Mouse (Mus musculus) brain, embryonic 14.5 days (tissue): ENCODE measurements around the gene Stra8. TPM values are rescaled to one million over a fixed set of nuclear protein-coding genes. Genes with fewer than 3 reads are reported as not detected.

Experiments
- DNase-seq: peaks from one replicate; pipeline ENCODE4 v3.0.0-alpha.2; 2011; ENCODE audit warnings: low read depth
- CTCF ChIP-seq: fragments of 200-500 bp; IDR thresholded peaks from 2 replicates; pipeline ENCODE4 v1.5.1; 2012; ENCODE audit warnings: inconsistent platforms, mild to moderate bottlenecking, moderate library complexity, borderline replicate concordance; ENCODE audit not compliant: insufficient read depth, insufficient read length; ENCODE audit errors: extremely low read depth
- POLR2A ChIP-seq: fragments of 200-500 bp; IDR thresholded peaks from 2 replicates; pipeline ENCODE4 v1.6.1; 2012; ENCODE audit warnings: mild to moderate bottlenecking, inconsistent platforms, borderline replicate concordance; ENCODE audit not compliant: poor library complexity, insufficient read depth, insufficient read length, severe bottlenecking; ENCODE audit errors: extremely low read depth
- polyA plus RNA-seq: library from polyadenylated mRNA; depleted of rRNA; stranded (reverse); fragments of >200 nt; gene quantifications from 2 replicates; pipeline ENCODE4 v1.2.3, GENCODE M21; 2012

The Stra8 gene
- polyA plus RNA-seq, 1 experiment, result not detected

GRCm38 (mm10) chr6:34936743-34937142 is 16.8 kb downstream of the Stra8 start:
- DNase-seq, result no peak
- TF ChIP-seq POLR2A, result no peak
- TF ChIP-seq CTCF, result no peak

DNA sequence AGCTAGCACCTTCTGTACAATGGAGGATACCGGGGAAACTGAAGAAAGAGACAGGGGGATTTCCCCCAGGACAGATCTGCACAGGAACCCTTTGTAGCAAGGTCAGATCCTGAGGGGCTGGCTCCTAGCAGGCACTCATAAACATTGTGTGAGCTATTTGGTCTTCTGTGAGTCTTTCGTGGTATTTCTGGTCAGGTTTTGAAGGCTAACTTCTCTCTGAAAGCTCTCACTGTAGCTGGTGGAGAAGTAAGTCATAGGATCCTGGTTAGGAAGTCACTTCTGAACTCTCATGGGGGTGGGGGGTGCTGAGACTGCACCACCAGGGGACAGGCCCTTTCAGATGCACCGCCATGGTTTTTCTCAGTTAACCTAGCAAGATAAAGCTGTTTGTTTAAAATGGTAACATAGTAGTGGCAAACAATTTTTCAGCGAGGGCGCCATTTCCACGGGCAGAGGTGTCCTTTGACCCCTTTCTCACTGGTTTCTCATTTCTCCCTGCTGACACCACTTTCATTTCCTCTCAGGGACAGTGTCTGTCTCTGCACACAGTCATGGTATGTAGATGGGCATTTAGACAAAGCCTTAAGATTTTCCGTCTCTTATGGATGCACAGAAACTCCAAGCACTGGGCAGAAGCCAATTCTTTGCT is 18.4 kb downstream of the Stra8 start:
- no peak for DNase-seq
- TF ChIP-seq CTCF (no peak), POLR2A (no peak)

- no peak for TF ChIP-seq POLR2A
- DNase-seq, result no peak
Observed at GRCm38 (mm10) chr6:34938929-34939325, 19.0 kb downstream of the Stra8 start.

- TF ChIP-seq POLR2A, result no peak
- no peak for TF ChIP-seq CTCF
- no peak for DNase-seq
Observed at GRCm38 (mm10) chr6:34939451-34939850, 19.5 kb downstream of the Stra8 start.

DNA sequence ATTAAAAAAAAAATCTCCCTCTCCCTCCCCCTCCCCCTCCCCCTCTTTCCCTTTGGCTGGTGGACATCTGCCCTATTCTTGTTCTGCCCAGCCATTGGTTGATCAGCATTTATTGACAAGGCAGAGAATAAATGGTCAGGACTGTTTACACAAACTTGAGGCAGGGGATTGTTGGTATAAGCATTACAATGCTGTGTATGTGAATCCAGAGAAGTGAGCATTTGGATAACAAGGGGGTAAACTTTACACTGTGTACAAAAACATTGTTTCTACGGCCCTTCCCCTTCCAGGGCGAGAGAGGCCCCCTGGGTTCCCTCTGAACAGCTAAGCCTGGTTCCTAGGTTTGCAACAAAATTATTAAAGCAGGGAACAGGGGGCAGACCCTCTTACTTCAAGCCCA is 21.5 kb downstream of the Stra8 start:
- DNase-seq, result no peak
- TF ChIP-seq CTCF (no peak), POLR2A (no peak)

- TF ChIP-seq CTCF (no peak), POLR2A (no peak)
- no peak for DNase-seq
Observed at GRCm38 (mm10) chr6:34942446-34942845, 22.5 kb downstream of the Stra8 start.

GRCm38 (mm10) chr6:34943499-34943898 is 23.5 kb downstream of the Stra8 start:
- TF ChIP-seq CTCF (no peak), POLR2A (no peak)

DNA sequence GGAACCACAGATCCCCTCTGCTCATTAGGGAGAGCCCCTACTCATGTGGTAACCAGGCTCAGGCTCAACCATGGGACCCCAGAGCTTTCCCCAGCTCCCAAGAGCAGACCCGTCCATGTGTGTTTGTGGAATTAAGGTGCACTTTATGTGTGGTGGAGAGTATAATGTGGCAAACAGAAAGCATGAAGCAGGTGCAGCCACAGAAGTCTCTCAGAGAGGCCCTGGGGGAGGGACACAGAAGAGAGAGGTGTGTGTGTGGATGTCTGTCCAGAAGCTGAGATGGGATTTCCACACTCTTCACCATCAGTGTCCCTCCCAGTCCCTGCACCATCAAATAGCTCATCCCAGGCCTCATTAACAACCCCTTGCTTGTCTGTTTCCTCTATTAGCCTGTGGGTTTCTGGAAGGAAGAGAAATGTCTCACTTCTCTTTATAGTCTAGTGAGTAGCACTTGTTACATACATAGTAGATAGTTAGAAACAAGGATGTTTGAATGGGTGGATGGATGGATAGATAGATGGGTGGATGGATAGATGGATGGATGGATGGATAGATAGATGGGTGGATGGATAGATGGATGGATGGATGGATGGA is 26.6 kb downstream of the Stra8 start:
- DNase-seq, result no peak
- TF ChIP-seq POLR2A, result no peak
- TF ChIP-seq CTCF, result no peak

More at GRCm38 (mm10) chr6:34943499-34943898, 23.5 kb downstream of the Stra8 start:
- no peak for DNase-seq

- TF ChIP-seq CTCF, result no peak
- no peak for TF ChIP-seq POLR2A
- peak; percentile 43 for DNase-seq
Observed at GRCm38 (mm10) chr6:34948461-34948860, 28.5 kb downstream of the Stra8 start.

GRCm38 (mm10) chr6:34951518-34951917 is 31.6 kb downstream of the Stra8 start:
- DNase-seq, result no peak
- no peak for TF ChIP-seq CTCF
- no peak for TF ChIP-seq POLR2A

GRCm38 (mm10) chr6:34951956-34952667 is 32.1 kb downstream of the Stra8 start:
- TF ChIP-seq CTCF (no peak), POLR2A (no peak)
- no peak for DNase-seq

DNA sequence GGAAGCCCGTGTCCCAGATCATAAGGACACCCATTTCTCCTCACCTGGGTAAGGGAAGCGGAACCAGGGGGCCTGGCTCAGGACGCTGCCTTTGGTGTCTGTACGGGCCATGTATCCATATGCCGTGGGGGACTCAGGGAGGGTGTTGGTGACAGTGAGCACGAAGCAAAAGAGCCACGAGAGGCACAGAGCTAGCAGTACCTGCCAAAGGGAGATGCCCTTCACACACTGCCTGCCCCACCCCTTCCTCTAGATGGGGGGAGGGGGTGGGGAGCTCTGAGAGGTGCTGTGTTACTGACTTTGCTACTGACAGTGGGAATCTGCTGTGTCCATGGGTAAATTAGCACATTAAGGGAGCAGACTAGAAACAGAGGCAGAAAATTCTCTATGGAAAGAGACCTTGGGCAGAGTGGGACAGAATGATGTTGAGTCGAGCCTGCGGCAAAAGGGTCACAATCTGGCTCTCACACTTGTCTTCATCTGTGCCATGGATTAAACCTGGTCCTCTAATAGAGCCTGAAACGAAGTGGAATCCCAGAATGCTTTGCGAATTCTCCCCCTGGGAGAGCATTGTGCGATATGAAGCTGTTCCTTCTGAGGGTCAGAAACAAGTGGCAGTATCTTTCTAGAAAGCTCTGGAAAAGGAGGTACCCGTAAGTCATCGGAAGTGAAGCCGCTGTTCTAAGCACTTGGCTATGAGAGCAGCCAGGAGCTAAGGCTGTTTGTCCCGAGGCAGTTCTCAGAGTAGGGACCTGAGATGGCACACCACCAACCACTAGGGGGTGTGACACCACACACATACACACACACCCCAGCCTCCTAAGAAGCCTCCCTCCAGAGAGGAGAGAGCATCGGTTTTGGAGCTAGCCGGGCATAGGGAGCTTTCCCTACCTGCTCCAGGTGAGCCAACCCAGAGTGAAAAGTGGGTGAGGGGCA is 35.2 kb downstream of the Stra8 start:
- TF ChIP-seq CTCF, result peak; percentile 60; the same call in 1 of the 2 replicates
- no peak for TF ChIP-seq POLR2A

More for the DNA sequence above, 35.2 kb downstream of the Stra8 start:
- peak; percentile 74 for DNase-seq
